Mouse (Mus musculus) heart, postnatal 0 days (tissue): Measurements from ENCODE around the gene Klhl4.
A peak's percentile ranks its signal among the peaks of the same experiment; 100 is the strongest.

ENCODE experiments used
- CTCF ChIP-seq: IDR thresholded peaks from 2 replicates; pipeline ENCODE4 v1.5.1; 2016; ENCODE audit warnings: antibody characterized with exemption, control low read depth, low read depth
- EP300 ChIP-seq: IDR thresholded peaks from 2 replicates; pipeline ENCODE4 v1.6.1; 2016; ENCODE audit warnings: antibody characterized with exemption, low read depth

GRCm38 (mm10) chrX:114558141-114558540 is 84.0 kb downstream of the Klhl4 start:
- peak; percentile 27 for TF ChIP-seq CTCF
- TF ChIP-seq EP300: no peak
